Mouse (Mus musculus) left cerebral cortex, adult 6 months (tissue): ENCODE measurements around the gene Gm13275. TPM values are rescaled to one million over a fixed set of nuclear protein-coding genes. Genes with fewer than 3 reads are reported as not detected.

Experiments used
- long read RNA-seq, 2 experiments: library from polyadenylated mRNA; unstranded; transcript quantifications; one replicate each; pipeline ENCODE4 v2.0.0; 2019 to 2020
- polyA plus RNA-seq: library from polyadenylated mRNA; unstranded; fragments of <200 nt; fragmentation: Nextera tagmentation; gene quantifications from 2 replicates; pipeline ENCODE4 v1.2.3, GENCODE M21; 2021

The Gm13275 gene
- polyA plus RNA-seq, result not detected in 2 replicates
- long read RNA-seq, experiment 1, result 0 reads
- long read RNA-seq, experiment 2, result 0 reads

GRCm38 (mm10) chr4:88793936-88794675 is at the start of gene Gm13275:
Gm13275 (plus strand) TSS chr4:88794487.

GRCm38 (mm10) chr4:88754818-88755340 is 39.4 kb upstream of the Gm13275 start, which contains the start of gene Gm13271:
Gm13271 (plus strand) TSS chr4:88754868.

GRCm38 (mm10) chr4:88759610-88760268 is 34.5 kb upstream of the Gm13275 start, which contains the start of gene Gm13283:
Gm13283 (plus strand) TSS chr4:88760119.

GRCm38 (mm10) chr4:88773534-88773933 is 20.8 kb upstream of the Gm13275 start, which contains the start of gene Gm13290:
Gm13290 (plus strand) TSS chr4:88773834.

GRCm38 (mm10) chr4:88776622-88777021 is 17.7 kb upstream of the Gm13275 start, which contains the start of gene Gm13289:
Gm13289 (plus strand) TSS chr4:88776922.

GRCm38 (mm10) chr4:88779550-88779949 is 14.7 kb upstream of the Gm13275 start, which contains the start of gene Gm13272:
Gm13272 (plus strand) TSS chr4:88779850.

GRCm38 (mm10) chr4:88781831-88782230 is 12.5 kb upstream of the Gm13275 start, which contains the start of gene Ifnz:
Ifnz (plus strand) TSS chr4:88782131.

GRCm38 (mm10) chr4:88785409-88785808 is 8.9 kb upstream of the Gm13275 start, which contains the start of gene Gm13276:
Gm13276 (plus strand) TSS chr4:88785709.

GRCm38 (mm10) chr4:88788402-88788801 is 5.9 kb upstream of the Gm13275 start, which contains the start of gene Gm13277:
Gm13277 (plus strand) TSS chr4:88788632.

GRCm38 (mm10) chr4:88791250-88791649 is 3.0 kb upstream of the Gm13275 start, which contains the start of gene Gm13278:
Gm13278 (plus strand) TSS chr4:88791550.

GRCm38 (mm10) chr4:88797097-88797496 is 2.8 kb downstream of the Gm13275 start, which contains the start of gene Gm13279:
Gm13279 (plus strand) TSS chr4:88797397.

GRCm38 (mm10) chr4:88799365-88799764 is 5.1 kb downstream of the Gm13275 start, which contains the start of gene Gm13285:
Gm13285 (plus strand) TSS chr4:88799665.

GRCm38 (mm10) chr4:88802954-88803353 is 8.7 kb downstream of the Gm13275 start, which contains the start of gene Gm13287:
Gm13287 (plus strand) TSS chr4:88803254.

GRCm38 (mm10) chr4:88805231-88805630 is 10.9 kb downstream of the Gm13275 start, which contains the start of gene Gm13288:
Gm13288 (plus strand) TSS chr4:88805531.

GRCm38 (mm10) chr4:88815928-88816327 is 21.6 kb downstream of the Gm13275 start, which contains the start of gene Ifna7:
Ifna7 (plus strand) TSS chr4:88816228.

GRCm38 (mm10) chr4:88819659-88820058 is 25.4 kb downstream of the Gm13275 start, which contains the start of gene Ifna11:
Ifna11 (plus strand) TSS chr4:88819959.

GRCm38 (mm10) chr4:88827116-88827515 is 32.8 kb downstream of the Gm13275 start, which contains the start of gene Ifna6:
Ifna6 (plus strand) TSS chr4:88827416.

GRCm38 (mm10) chr4:88835225-88835624 is 40.9 kb downstream of the Gm13275 start, which contains the start of gene Ifna5:
Ifna5 (plus strand) TSS chr4:88835525.

GRCm38 (mm10) chr4:88841438-88841911 is 47.2 kb downstream of the Gm13275 start, which contains the start of gene Ifna4:
Ifna4 (plus strand) TSS chr4:88841861.

